Mouse (Mus musculus) erythroblast, embryonic 14.5 days (primary cell): ENCODE measurements around the gene Cdkn1b. TPM values are rescaled to one million over a fixed set of nuclear protein-coding genes. Genes with fewer than 3 reads are reported as not detected.
A peak's percentile ranks its signal among the peaks of the same experiment; 100 is the strongest.

ENCODE experiments used
- H3K27me3 ChIP-seq: 2 replicates; pipeline ENCODE4 v1.6.1; 2012; ENCODE audit warnings: inconsistent platforms; ENCODE audit not compliant: control insufficient read depth
- H3K36me3 ChIP-seq: 2 replicates; pipeline ENCODE4 v1.6.1; 2012; ENCODE audit warnings: mild to moderate bottlenecking, inconsistent platforms; ENCODE audit not compliant: control insufficient read depth
- H3K4me1 ChIP-seq: 2 replicates; pipeline ENCODE4 v1.6.1; 2012; ENCODE audit warnings: inconsistent platforms; ENCODE audit not compliant: control insufficient read depth
- H3K4me3 ChIP-seq: replicated peaks from 2 replicates; pipeline ENCODE3; 2012; ENCODE audit warnings: moderate library complexity, mild to moderate bottlenecking, inconsistent platforms
- H3K9me3 ChIP-seq: 2 replicates; pipeline ENCODE4 v1.6.1; 2012; ENCODE audit warnings: low read length, inconsistent platforms, mixed read lengths; ENCODE audit not compliant: control insufficient read depth
- GATA1 ChIP-seq: IDR thresholded peaks from 2 replicates; pipeline ENCODE4 v1.6.1; 2012; ENCODE audit warnings: low read length, inconsistent platforms, mixed read lengths
- TAL1 ChIP-seq: IDR thresholded peaks from 3 replicates; pipeline ENCODE4 v1.6.1; 2012; ENCODE audit warnings: low read length, inconsistent platforms, mixed read lengths
- polyA plus RNA-seq: library from polyadenylated mRNA; stranded (reverse); fragments of >175 nt; gene quantifications from 2 replicates; pipeline ENCODE4 v1.2.3, GENCODE M21; 2012

Gene Cdkn1b
- polyA plus RNA-seq, 1 experiment, result 7.0 TPM

GRCm38 (mm10) chr6:134897443-134898094 is 22.6 kb upstream of the Cdkn1b start:
- Histone ChIP-seq H3K36me3 (no peaks in the 10 kb centered on the region), H3K9me3 (no peaks in the 10 kb centered on the region), H3K4me1 (peaks cover 49% of the 10 kb centered on the region), H3K4me3 (peak overlapping the region; percentile 97), H3K27me3 (no peaks in the 10 kb centered on the region)
- no peak for TF ChIP-seq TAL1
- TF ChIP-seq GATA1, result no peak

GRCm38 (mm10) chr6:134898095-134898965 is 21.9 kb upstream of the Cdkn1b start, which contains the start of gene Gpr19:
TSS of gene Gpr19 (minus strand) at chr6:134898578.
- H3K4me1 ChIP-seq, result peaks cover 51% of the 10 kb centered on the region
- no peak for TF ChIP-seq TAL1
- no peak for TF ChIP-seq GATA1
- H3K4me3 ChIP-seq, result peak within 1 kb of the TSS; percentile 97
- H3K27me3 ChIP-seq, result no peaks in the 10 kb centered on the region
- no peaks in the 10 kb centered on the region for H3K36me3 ChIP-seq
- H3K9me3 ChIP-seq, result no peaks in the 10 kb centered on the region

GRCm38 (mm10) chr6:134903368-134903767 is 16.8 kb upstream of the Cdkn1b start:
- H3K36me3 ChIP-seq, result no peaks in the 10 kb centered on the region
- peaks cover 5% of the 10 kb centered on the region for H3K9me3 ChIP-seq
- TF ChIP-seq TAL1, result no peak
- no peak for TF ChIP-seq GATA1
- no peaks in the 10 kb centered on the region for H3K27me3 ChIP-seq
- peaks cover 47% of the 10 kb centered on the region for H3K4me1 ChIP-seq
- no peak overlapping the region for H3K4me3 ChIP-seq

- no peak overlapping the region for H3K4me3 ChIP-seq
Observed at GRCm38 (mm10) chr6:134903891-134904884, 16.0 kb upstream of the Cdkn1b start.

GRCm38 (mm10) chr6:134905811-134906210 is 14.4 kb upstream of the Cdkn1b start:
- Histone ChIP-seq H3K4me3 (no peak overlapping the region), H3K27me3 (no peaks in the 10 kb centered on the region), H3K9me3 (peaks cover 5% of the 10 kb centered on the region), H3K4me1 (peaks cover 27% of the 10 kb centered on the region), H3K36me3 (no peaks in the 10 kb centered on the region)
- no peak for TF ChIP-seq GATA1
- TF ChIP-seq TAL1, result no peak

More at GRCm38 (mm10) chr6:134903891-134904884, 16.0 kb upstream of the Cdkn1b start:
- Histone ChIP-seq H3K9me3 (peaks cover 5% of the 10 kb centered on the region), H3K4me1 (peaks cover 41% of the 10 kb centered on the region), H3K36me3 (no peaks in the 10 kb centered on the region), H3K27me3 (no peaks in the 10 kb centered on the region)
- TF ChIP-seq GATA1 (no peak), TAL1 (no peak)

GRCm38 (mm10) chr6:134914523-134914922 is 5.7 kb upstream of the Cdkn1b start:
- no peaks in the 10 kb centered on the region for H3K9me3 ChIP-seq
- H3K4me1 ChIP-seq, result peaks cover 35% of the 10 kb centered on the region
- no peaks in the 10 kb centered on the region for H3K36me3 ChIP-seq
- H3K4me3 ChIP-seq, result no peak overlapping the region
- peaks cover 19% of the 10 kb centered on the region for H3K27me3 ChIP-seq
- TF ChIP-seq TAL1 (no peak), GATA1 (no peak)

GRCm38 (mm10) chr6:134916641-134917040 is 3.6 kb upstream of the Cdkn1b start:
- no peaks in the 10 kb centered on the region for H3K9me3 ChIP-seq
- no peak for TF ChIP-seq GATA1
- TF ChIP-seq TAL1, result no peak
- peaks cover 21% of the 10 kb centered on the region for H3K27me3 ChIP-seq
- peaks cover under 1% of the 10 kb centered on the region for H3K36me3 ChIP-seq
- peaks cover 39% of the 10 kb centered on the region for H3K4me1 ChIP-seq
- H3K4me3 ChIP-seq, result peak overlapping the region; percentile 69

GRCm38 (mm10) chr6:134917087-134917486 is 3.1 kb upstream of the Cdkn1b start:
- Histone ChIP-seq H3K4me1 (peaks cover 42% of the 10 kb centered on the region), H3K9me3 (no peaks in the 10 kb centered on the region), H3K36me3 (peaks cover 5% of the 10 kb centered on the region), H3K27me3 (peaks cover 21% of the 10 kb centered on the region), H3K4me3 (peak overlapping the region; percentile 69)
- TF ChIP-seq GATA1 (no peak), TAL1 (no peak)
